Mouse (Mus musculus) heart, adult 18-20 months (tissue): Measurements from ENCODE around the gene Brd3os. TPM values are rescaled to one million over a fixed set of nuclear protein-coding genes. Genes with fewer than 3 reads are reported as not detected.
A peak's percentile ranks its signal among the peaks of the same experiment; 100 is the strongest.

Source experiments
- DNase-seq, 2 experiments: peaks; one replicate each; pipeline ENCODE4 v3.0.0; 2021 to 2022; ENCODE audit warnings: mixed read lengths in 1 of 2
- long read RNA-seq, 2 experiments: library from polyadenylated mRNA; stranded (forward); transcript quantifications; one replicate each; pipeline ENCODE4 v2.0.0; 2021
- total RNA-seq, 2 experiments: library from RNA; stranded (reverse); gene quantifications; 2 replicates each; pipeline ENCODE4 v1.2.3; 2021

The Brd3os gene
- total RNA-seq, result 1 to 10 TPM; 1.4 to 1.8 TPM
- long read RNA-seq, experiment 1, partial matches to known transcripts, result 0 of 2 reads
- long read RNA-seq, experiment 1, other reads (novel, unspliced or antisense), result 1 of 2 reads
- long read RNA-seq, experiment 2, partial matches to known transcripts, result 0 of 1 reads
- long read RNA-seq, experiment 2, other reads (novel, unspliced or antisense), result 0 of 1 reads

GRCm38 (mm10) chr2:27441767-27442707, at the start of gene Brd3os:
Gene Brd3os (plus strand): TSS chr2:27442324.
- peak; percentile 95 to 97 for DNase-seq

GRCm38 (mm10) chr2:27394158-27394832, 47.8 kb upstream of the Brd3os start:
- DNase-seq, result no peak

- no peak for DNase-seq
Measured at GRCm38 (mm10) chr2:27396656-27397440, 45.3 kb upstream of the Brd3os start.

GRCm38 (mm10) chr2:27400083-27400482, 42.0 kb upstream of the Brd3os start:
- DNase-seq, result no peak

GRCm38 (mm10) chr2:27401544-27401943, 40.6 kb upstream of the Brd3os start:
- DNase-seq, result no peak

GRCm38 (mm10) chr2:27404375-27405093, 37.6 kb upstream of the Brd3os start:
- DNase-seq, result no peak

- no peak for DNase-seq
Measured at GRCm38 (mm10) chr2:27405094-27405884, 36.8 kb upstream of the Brd3os start.

GRCm38 (mm10) chr2:27406928-27407327, 35.2 kb upstream of the Brd3os start:
- DNase-seq, result no peak

GRCm38 (mm10) chr2:27408194-27408593, 33.9 kb upstream of the Brd3os start:
- no peak for DNase-seq

- DNase-seq, result no peak
Measured at GRCm38 (mm10) chr2:27410518-27411140, 31.5 kb upstream of the Brd3os start.

- peak in 1 of 2 experiments; percentile 60 for DNase-seq
Measured at GRCm38 (mm10) chr2:27411688-27412174, 30.4 kb upstream of the Brd3os start.

- no peak for DNase-seq
Measured at GRCm38 (mm10) chr2:27412245-27412800, 29.8 kb upstream of the Brd3os start.

GRCm38 (mm10) chr2:27413582-27413935, 28.6 kb upstream of the Brd3os start:
- DNase-seq, result no peak

- DNase-seq, result peak in 1 of 2 experiments; percentile 54
Measured at GRCm38 (mm10) chr2:27413936-27414657, 28.0 kb upstream of the Brd3os start.

- no peak for DNase-seq
Measured at GRCm38 (mm10) chr2:27415060-27415783, 26.9 kb upstream of the Brd3os start.

GRCm38 (mm10) chr2:27416425-27416824, 25.7 kb upstream of the Brd3os start:
- DNase-seq, result peak; percentile 60 to 72

GRCm38 (mm10) chr2:27417648-27418153, 24.4 kb upstream of the Brd3os start:
- peak in 1 of 2 experiments; percentile 26 for DNase-seq

GRCm38 (mm10) chr2:27418577-27419070, 23.5 kb upstream of the Brd3os start:
- peak; percentile 45 to 57 for DNase-seq
